Mouse (Mus musculus): Measurements from ENCODE around the gene Glyctk. TPM values are rescaled to one million over a fixed set of nuclear protein-coding genes. Genes with fewer than 3 reads are reported as not detected.
A peak's percentile ranks its signal among the peaks of the same experiment; 100 is the strongest.

Gene Glyctk
- polyA plus RNA-seq (2021; fragmentation: Nextera tagmentation), result 0.88 and 0.98 TPM in 2 replicates
- long read RNA-seq, experiment 1, partial matches to known transcripts, result 0 of 4 reads
- long read RNA-seq, experiment 1, other reads (novel, unspliced or antisense), result 4 of 4 reads
- long read RNA-seq, experiment 2, partial matches to known transcripts, result 1 of 4 reads
- long read RNA-seq, experiment 2, other reads (novel, unspliced or antisense), result 3 of 4 reads

DNA sequence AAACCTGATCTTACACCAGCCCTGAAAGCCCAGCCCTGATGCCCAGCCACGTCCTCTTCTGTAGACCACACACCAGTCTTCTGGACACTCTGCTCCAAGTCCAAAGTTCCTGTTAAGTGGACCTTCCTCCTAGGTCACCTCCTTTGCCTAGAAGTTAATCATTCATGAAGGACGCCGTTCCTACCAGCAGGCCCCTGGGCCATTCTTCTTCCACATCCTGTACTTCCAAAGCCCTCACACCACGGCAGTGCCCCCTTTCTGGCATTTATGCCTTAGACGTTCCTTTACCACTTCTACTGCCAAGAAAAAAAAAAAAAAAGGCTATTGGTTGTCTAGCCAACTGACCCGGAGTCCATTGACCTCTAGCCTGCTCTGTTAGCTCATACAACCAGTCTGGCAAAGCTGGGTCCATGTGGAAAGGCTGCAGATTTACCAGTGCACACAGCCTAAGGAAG, at the start of gene Glyctk:
TSS of gene Glyctk (minus strand) at position 102 of the 455 bp plus-strand sequence.

DNA sequence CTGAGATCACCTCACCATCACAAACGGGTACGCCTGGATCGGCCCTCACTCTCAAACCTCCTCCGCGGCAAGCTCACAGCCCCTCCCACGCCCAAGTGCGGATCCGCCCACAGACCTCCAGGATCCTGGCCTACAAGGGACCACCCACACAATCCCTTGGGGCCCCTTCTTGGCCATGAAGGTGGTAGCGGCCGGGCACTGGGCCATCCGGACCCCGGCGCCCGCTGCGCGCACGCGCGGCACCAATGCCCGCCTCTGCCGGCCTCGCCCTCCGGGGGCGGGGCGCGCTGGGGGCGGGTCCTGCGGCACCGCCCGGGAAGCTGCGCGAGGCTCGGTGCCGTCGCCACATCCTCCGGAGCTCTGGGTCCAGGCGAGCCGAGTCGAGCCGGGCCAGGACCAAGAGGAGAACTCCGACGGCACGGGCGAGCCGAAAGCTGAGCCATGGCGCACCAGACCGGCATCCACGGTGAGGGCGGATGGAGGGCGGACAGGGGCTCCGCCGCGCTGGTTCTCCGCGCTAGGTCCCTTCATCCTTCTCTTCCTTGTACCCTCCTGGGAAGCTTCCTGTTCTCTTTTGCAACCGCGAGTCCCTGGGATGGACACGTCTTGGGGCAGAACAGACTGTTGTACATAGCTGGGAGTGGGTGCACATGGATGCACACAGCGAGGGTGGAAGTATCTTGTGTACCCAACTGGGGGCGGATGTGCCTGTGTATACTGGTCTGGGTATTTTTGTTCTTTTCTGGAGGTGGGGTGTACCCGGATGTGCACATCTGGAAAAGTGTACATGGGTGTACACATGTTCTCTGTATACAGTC, 45.1 kb upstream of the Glyctk start, which contains the start of gene Twf2:
TSS of gene Twf2 (plus strand) at position 290 of the 818 bp plus-strand sequence.

DNA sequence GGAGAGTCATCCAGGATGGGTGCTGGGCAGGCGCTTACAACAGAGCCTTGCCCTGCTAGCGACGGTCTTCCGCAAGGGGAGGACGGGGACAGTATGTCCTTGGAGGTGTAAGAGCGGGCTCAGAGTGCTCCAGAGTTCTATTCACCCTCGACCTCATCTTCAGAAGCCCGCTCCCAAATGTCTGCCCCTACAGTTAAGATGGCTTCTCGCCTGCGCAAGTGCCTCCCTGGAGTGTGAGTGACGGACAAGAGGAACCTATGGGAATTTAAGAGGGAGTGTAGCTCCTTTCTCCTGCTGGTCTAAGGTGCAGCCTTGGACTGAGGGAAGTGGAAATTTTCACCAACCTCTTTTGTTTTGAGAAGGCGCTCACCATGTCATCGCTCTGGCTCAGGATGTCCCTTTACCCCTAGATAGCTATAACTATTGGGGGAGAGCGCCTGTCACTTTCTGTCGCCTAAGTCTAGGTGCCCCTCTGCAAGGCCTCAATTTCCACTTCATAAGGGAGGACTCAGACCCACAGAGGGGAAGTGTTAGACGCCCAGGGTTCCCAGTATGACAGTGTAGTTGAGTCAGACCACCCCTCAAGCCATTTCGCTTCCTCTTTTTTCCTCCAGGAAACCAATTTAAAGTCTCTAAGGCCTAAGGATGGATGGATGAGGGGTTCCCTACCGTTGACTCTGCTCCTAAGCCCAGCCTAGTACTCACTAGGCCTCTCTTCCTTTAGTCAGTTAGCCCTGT, 41.8 kb upstream of the Glyctk start, which contains the start of gene Ppm1m:
TSS of gene Ppm1m (minus strand) at position 212 of the 738 bp plus-strand sequence.

DNA sequence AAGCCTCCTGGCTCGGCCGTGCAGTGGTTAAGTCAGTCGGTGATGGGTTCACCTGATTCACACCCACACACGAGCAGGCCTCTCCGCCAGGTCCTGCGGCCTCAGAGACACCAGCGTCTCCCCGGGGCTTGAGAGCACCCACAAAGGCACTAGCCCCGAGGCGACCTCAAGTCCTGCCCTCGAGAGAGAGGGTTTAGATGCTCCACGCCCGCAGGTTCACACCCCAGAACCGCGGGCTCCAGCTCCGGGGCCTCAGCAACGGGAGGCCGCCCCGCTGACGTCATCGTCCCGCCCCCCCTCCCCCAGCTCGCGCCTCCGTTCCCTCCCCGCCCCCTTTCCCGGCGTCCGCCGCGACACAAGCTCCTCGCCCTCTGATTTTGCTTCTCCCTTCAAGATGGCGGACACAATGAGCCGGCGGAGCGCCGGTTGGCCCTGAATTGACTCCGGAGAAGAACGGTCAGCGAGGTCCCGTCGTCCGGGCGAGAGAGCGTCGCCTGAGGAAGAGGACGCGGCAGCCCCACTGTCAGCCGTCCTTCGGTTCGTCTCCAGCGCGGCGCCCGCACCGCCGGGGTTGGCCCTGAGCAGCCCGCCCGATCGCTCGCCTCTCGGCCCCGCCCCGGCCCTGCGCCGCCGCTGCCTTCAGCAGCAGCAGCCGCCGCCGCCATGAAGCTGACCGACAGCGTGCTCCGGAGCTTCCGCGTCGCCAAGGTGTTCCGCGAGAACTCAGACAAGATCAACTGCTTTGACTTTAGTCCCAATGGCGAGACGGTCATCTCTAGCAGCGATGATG, 12.8 kb upstream of the Glyctk start, which contains the start of gene Wdr82:
TSS of gene Wdr82 (plus strand) at position 373 of the 790 bp plus-strand sequence.

Small RNAs within 50 kb of the gene (microRNA-seq; reads per million reads assigned to microRNA genes)
- gene Mir135a-1 (5.8 reads per million, percentile 21 among the genes with 10 or more reads in this experiment), gene Mirlet7g (69,553 reads per million, percentile 99 among the genes with 10 or more reads in this experiment)

Other genes with a start within 250 kb of the Glyctk start
- 0.01 and 0.08 TPM in 2 replicates for gene Col6a5, start 197.5 kb downstream of the Glyctk start, polyA plus RNA-seq (2021; fragmentation: Nextera tagmentation)
- 0.09 and 0.28 TPM in 2 replicates for gene Col6a4, start 61.4 kb downstream of the Glyctk start, polyA plus RNA-seq (2021; fragmentation: Nextera tagmentation)
- 42.3 and 42.8 TPM in 2 replicates for gene Wdr82, start 12.8 kb upstream of the Glyctk start, polyA plus RNA-seq (2021; fragmentation: Nextera tagmentation)
- 16.0 and 20.8 TPM in 2 replicates for gene Ppm1m, start 41.6 kb upstream of the Glyctk start, polyA plus RNA-seq (2021; fragmentation: Nextera tagmentation)
- 58.5 and 63.2 TPM in 2 replicates for gene Twf2, start 45.0 kb upstream of the Glyctk start, polyA plus RNA-seq (2021; fragmentation: Nextera tagmentation)
- gene Tlr9, start 64.5 kb upstream of the Glyctk start, polyA plus RNA-seq (2021; fragmentation: Nextera tagmentation), result 0.38 and 0.40 TPM in 2 replicates
- gene Alas1, start 90.5 kb upstream of the Glyctk start, polyA plus RNA-seq (2021; fragmentation: Nextera tagmentation), result 78.2 and 79.3 TPM in 2 replicates
- gene Poc1a, start 122.9 kb upstream of the Glyctk start, polyA plus RNA-seq (2021; fragmentation: Nextera tagmentation), result 23.8 and 25.6 TPM in 2 replicates
- 12.0 and 14.6 TPM in 2 replicates for gene Dusp7, start 210.5 kb upstream of the Glyctk start, polyA plus RNA-seq (2021; fragmentation: Nextera tagmentation)